Mouse (Mus musculus): Measurements from ENCODE around the gene Zbed3. TPM values are rescaled to one million over a fixed set of nuclear protein-coding genes. Genes with fewer than 3 reads are reported as not detected.

The Zbed3 gene
- polyA plus RNA-seq, 1 experiment from 2014 or later: 4.9 TPM

DNA sequence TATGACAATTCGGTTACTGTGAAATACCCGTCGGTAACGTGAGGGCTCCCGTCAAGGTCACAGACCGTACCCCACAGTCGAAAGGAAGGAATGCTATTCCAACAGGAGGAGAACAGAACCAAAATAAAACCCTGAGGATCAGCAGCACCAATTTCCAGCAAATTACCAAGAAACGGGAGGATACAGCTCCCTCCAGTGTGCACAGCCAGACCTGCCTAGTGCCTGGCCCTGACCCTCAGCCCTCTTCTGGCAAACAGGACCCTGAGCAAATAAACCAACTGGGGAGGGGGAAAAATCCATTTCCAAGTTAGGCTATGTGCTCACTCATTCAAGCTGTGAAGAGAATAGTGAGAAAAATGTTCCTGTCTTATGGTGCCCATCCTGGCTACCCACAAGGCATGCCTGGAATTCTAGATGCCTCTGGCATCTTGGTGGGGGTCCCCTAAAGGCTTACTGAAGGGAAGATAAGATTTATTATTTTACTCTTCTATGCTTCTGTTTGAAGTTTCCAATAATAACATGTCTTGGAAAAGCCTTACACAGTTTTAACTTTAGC lies 16.2 kb upstream of the Zbed3 start:
- Histone ChIP-seq H3K4me1 (ENCODE audit: control insufficient read depth, low read depth, low read length) (no peaks in the 10 kb centered on the region), H3K27ac (ENCODE audit: low read length) (no peak overlapping the region), H3K27me3 (ENCODE audit: control insufficient read depth, insufficient read depth, low read depth, low read length) (no peaks in the 10 kb centered on the region), H3K36me3 (ENCODE audit: control insufficient read depth, insufficient read depth) (no peaks in the 10 kb centered on the region), H3K9ac (ENCODE audit: low read depth, low read length) (no peak overlapping the region), H3K4me3 (ENCODE audit: low read depth, low read length) (no peak overlapping the region), H3K4me2 (ENCODE audit: low read depth, low read length) (peak overlapping the region; percentile 31), H3K9me3 (replicated peaks; ENCODE audit: control insufficient read depth, low read length) (no peaks in the 10 kb centered on the region)
- no peak for ATAC-seq (ENCODE audit: low read depth)
- WGBS (ENCODE audit: insufficient replicate concordance): 66% methylated on average over 8 of the region's 8 CpGs

DNA sequence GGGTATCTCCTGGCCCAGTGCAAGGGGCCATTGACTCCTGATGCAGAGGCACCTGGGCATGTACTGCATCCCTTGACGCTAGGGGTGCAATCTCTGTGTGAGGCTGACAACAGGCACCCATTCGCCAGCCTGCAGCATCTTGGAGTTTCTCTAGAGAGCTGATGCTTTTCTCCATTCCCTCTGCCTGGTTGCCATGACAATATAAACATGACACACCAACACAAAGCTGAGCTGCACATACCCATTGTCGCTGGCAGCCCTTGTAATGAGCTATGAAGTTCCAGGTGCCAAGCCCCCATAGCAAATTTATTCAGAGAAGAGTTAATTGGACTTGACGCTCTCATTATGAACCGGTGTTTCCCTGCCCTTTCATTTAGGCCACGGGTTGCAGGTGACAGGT lies 11.4 kb upstream of the Zbed3 start:
- Histone ChIP-seq H3K36me3 (ENCODE audit: control insufficient read depth, insufficient read depth) (no peaks in the 10 kb centered on the region), H3K4me3 (ENCODE audit: low read depth, low read length) (no peak overlapping the region), H3K9me3 (replicated peaks; ENCODE audit: control insufficient read depth, low read length) (no peaks in the 10 kb centered on the region), H3K9ac (ENCODE audit: low read depth, low read length) (no peak overlapping the region), H3K27me3 (ENCODE audit: control insufficient read depth, insufficient read depth, low read depth, low read length) (no peaks in the 10 kb centered on the region), H3K4me1 (ENCODE audit: control insufficient read depth, low read depth, low read length) (no peaks in the 10 kb centered on the region), H3K27ac (ENCODE audit: low read length) (no peak overlapping the region), H3K4me2 (ENCODE audit: low read depth, low read length) (no peak overlapping the region)
- no peak for ATAC-seq (ENCODE audit: low read depth)
- WGBS (ENCODE audit: insufficient replicate concordance): 64% methylated on average over 6 of the region's 6 CpGs

DNA sequence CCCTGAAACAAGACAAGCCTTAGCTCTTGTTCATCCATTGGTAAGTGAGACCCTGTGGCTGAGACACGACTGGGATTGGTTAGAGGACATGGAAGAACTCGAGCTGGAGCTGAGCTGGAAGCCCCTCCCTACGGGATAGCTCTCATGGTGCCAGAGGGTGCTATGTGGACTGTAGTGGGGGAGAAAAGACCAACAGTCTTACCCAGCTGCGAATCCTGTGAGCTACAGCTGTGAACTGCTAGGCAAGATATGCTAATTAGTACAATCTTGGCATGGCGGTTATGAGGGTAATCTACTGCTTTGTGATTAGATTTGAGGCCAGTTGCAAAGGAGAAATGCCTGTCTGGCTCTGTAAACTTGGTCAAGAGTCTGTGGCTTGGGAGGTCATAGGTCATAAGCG lies 4.3 kb upstream of the Zbed3 start:
- ATAC-seq (ENCODE audit: low read depth): no peak
- H3K27ac ChIP-seq (ENCODE audit: low read length): no peak overlapping the region
- no peak overlapping the region for H3K9ac ChIP-seq (ENCODE audit: low read depth, low read length)
- H3K9me3 ChIP-seq (replicated peaks; ENCODE audit: control insufficient read depth, low read length): no peaks in the 10 kb centered on the region
- no peak overlapping the region for H3K4me2 ChIP-seq (ENCODE audit: low read depth, low read length)
- 40% methylated on average over 6 of the region's 6 CpGs for WGBS (ENCODE audit: insufficient replicate concordance)
- no peaks in the 10 kb centered on the region for H3K4me1 ChIP-seq (ENCODE audit: control insufficient read depth, low read depth, low read length)
- H3K36me3 ChIP-seq (ENCODE audit: control insufficient read depth, insufficient read depth): no peaks in the 10 kb centered on the region
- peaks cover 2% of the 10 kb centered on the region; the same call in 1 of the 2 replicates for H3K27me3 ChIP-seq (ENCODE audit: control insufficient read depth, insufficient read depth, low read depth, low read length)
- H3K4me3 ChIP-seq (ENCODE audit: low read depth, low read length): no peak overlapping the region

DNA sequence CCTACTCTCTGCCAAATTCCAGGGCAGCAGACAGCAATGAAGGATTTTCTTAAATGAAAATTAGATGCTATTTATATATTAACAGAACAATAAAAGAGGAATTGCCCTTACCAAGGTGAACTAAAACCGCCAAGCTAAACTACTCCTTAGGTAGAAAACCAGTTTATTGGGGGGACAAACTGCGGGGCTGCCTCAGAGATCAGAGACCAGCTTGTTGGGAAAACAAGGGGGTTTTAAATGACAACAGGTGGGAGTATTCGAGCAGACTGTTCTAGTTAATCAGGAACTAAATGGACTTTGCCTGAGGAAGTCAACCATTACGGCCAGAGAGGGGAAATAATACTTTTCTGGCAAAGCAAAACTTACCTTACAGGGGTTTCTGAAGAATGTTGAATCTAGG lies 3.0 kb upstream of the Zbed3 start:
- Histone ChIP-seq H3K27ac (ENCODE audit: low read length) (no peak overlapping the region), H3K9me3 (replicated peaks; ENCODE audit: control insufficient read depth, low read length) (no peaks in the 10 kb centered on the region), H3K4me3 (ENCODE audit: low read depth, low read length) (no peak overlapping the region), H3K27me3 (ENCODE audit: control insufficient read depth, insufficient read depth, low read depth, low read length) (peaks cover 12% of the 10 kb centered on the region), H3K4me2 (ENCODE audit: low read depth, low read length) (no peak overlapping the region), H3K9ac (ENCODE audit: low read depth, low read length) (no peak overlapping the region), H3K36me3 (ENCODE audit: control insufficient read depth, insufficient read depth) (no peaks in the 10 kb centered on the region), H3K4me1 (ENCODE audit: control insufficient read depth, low read depth, low read length) (no peaks in the 10 kb centered on the region)
- 43% methylated on average over 4 of the region's 4 CpGs for WGBS (ENCODE audit: insufficient replicate concordance)
- no peak for ATAC-seq (ENCODE audit: low read depth)

DNA sequence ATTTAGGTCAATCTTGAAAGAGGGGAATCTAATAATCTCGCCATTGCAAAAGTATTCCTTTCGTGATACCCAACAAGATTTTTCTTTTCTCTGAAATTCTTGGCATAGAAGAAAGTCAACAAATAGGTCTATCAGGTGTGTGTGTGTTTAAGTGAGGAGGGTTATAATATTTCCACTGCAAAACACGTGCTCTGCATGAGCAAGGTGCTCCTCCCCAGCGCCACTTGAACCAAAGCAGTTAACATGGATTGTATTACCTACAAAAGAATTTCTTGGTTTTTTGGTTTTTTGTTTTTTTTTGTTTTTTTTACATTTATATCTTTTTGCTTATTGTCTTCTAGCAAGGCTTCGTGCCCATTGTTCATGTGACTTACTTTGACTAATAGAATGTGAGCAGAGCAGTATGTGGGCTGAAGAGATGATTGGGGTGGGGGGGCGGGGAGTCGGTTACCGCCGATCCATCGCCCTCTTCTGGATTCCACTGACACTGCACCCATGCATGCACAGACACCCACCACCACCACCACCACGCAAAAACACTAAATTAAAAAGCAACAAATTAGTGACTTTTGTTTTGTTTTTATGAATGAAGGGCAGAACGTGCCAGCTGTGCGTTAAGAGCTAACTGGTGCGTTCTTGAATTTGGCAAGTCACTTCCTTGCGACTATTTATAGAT lies 676 bp downstream of the Zbed3 start:
- 19% methylated on average over 15 of the region's 15 CpGs for WGBS (ENCODE audit: insufficient replicate concordance)
- H3K36me3 ChIP-seq (ENCODE audit: control insufficient read depth, insufficient read depth): no peaks in the 10 kb centered on the region
- H3K27ac ChIP-seq (ENCODE audit: low read length): no peak overlapping the region; the same call in 1 of the 2 replicates
- peak overlapping the region; percentile 67 for H3K4me3 ChIP-seq (ENCODE audit: low read depth, low read length)
- H3K4me1 ChIP-seq (ENCODE audit: control insufficient read depth, low read depth, low read length): peaks cover 11% of the 10 kb centered on the region
- H3K4me2 ChIP-seq (ENCODE audit: low read depth, low read length): peak overlapping the region; percentile 54
- no peak for ATAC-seq (ENCODE audit: low read depth)
- H3K9me3 ChIP-seq (replicated peaks; ENCODE audit: control insufficient read depth, low read length): no peaks in the 10 kb centered on the region
- peaks cover 12% of the 10 kb centered on the region for H3K27me3 ChIP-seq (ENCODE audit: control insufficient read depth, insufficient read depth, low read depth, low read length)
- 0 out of 2 replicates have a peak overlapping the region, but pooled peaks have one; percentile 8 for H3K9ac ChIP-seq (ENCODE audit: low read depth, low read length)

DNA sequence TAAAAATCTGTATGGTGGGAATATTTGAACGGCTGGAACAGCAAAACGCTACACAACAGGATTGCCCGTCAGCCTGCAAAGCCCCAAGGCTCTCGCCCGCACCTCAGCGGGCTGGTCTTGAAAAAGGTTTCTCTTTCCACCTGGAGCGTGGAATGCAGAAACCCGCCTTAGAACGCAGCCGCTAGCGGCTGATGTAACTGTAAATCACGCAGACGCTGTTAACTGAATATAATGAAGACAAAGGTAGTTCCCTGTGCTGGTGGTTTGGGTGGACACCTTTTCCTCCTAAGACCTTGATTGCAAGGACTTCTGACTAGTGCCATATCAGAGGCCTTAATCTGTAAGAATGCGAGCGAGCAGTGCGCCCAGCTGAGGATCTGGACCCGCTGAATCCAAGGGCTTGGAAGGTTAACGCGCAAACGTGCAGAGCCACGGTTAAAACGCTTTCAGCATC lies 1.2 kb downstream of the Zbed3 start:
- Histone ChIP-seq H3K27me3 (ENCODE audit: control insufficient read depth, insufficient read depth, low read depth, low read length) (peaks cover 12% of the 10 kb centered on the region), H3K36me3 (ENCODE audit: control insufficient read depth, insufficient read depth) (no peaks in the 10 kb centered on the region), H3K4me1 (ENCODE audit: control insufficient read depth, low read depth, low read length) (peaks cover 11% of the 10 kb centered on the region), H3K4me2 (ENCODE audit: low read depth, low read length) (peak overlapping the region; percentile 54), H3K4me3 (ENCODE audit: low read depth, low read length) (peak overlapping the region; percentile 67), H3K27ac (ENCODE audit: low read length) (peak overlapping the region; percentile 1; the same call in 1 of the 2 replicates), H3K9ac (ENCODE audit: low read depth, low read length) (peak overlapping the region; percentile 71; the same call in 1 of the 2 replicates), H3K9me3 (replicated peaks; ENCODE audit: control insufficient read depth, low read length) (no peaks in the 10 kb centered on the region)
- ATAC-seq (ENCODE audit: low read depth): no peak
- WGBS (ENCODE audit: insufficient replicate concordance): under 1% methylated on average over 22 of the region's 22 CpGs

DNA sequence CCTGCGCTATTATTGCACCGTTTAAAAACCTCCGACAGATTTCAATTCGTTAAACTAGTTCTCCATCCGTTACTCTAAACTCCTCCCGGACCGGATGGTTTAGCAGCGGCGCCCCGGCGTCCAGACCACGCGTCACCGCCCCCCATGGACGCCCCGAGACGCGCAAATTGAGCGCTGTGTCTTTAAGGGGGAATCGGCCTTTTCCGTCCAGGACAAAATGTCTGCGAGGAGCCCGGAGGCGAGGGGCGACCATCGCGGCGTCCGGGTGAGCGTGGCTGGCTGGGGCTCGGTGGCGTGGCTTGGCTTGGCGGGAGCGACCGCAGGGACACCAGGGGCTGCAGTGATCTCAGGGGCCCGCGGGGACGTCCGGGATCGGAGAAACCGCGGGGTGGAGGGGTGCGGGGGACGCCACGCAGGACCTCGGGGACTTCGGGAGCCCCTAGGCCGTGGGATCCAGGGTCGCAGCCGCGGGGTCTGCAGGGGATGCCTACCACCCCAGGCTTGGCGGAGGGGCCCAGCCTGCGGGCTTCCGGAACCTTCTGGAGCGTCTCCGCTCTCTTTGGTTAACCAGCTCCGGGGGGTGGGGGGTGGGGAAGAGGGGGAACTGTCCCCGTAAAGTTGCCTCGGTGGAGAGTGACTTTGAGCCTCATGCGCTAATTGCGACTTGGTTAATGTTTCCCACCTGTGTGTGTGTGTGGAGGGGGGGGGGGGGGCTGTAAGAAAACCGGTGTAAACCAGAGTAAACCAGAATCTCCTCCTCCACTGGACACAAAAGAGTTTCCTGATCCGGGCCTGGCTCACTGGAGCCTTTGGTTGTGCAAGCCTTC lies 1.9 kb downstream of the Zbed3 start:
- WGBS (ENCODE audit: insufficient replicate concordance): under 1% methylated on average over 63 of the region's 63 CpGs

DNA sequence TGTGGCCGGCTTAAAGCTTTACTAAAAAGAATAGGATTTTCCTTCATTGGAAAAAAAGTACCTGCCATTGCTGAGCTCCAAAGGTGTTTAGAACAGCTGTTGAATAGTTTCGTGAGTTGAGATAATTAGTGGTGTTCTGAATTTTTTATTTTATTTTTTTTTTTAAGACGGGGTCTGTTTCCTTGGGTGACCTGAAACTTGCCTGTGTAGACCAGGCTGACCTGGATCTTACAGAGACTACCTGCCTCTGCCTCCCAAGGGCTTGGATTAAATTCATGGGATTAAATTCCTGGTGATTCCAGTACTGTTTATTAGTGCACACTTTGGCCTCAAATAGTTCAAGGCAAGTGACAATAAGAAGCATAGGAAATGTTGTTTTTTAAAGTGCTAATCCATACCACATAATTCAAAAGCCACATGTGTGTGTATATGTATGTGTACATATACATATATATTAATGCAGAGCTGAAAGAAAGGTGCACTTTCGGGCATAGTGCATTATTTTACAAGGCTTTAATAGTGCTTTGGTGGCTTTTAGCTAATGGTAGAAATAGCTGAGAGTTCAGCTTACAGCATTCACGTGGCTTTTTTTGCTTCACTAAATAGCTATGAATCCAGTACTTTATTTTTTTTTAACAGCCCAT lies 2.6 kb downstream of the Zbed3 start:
- H3K4me2 ChIP-seq (ENCODE audit: low read depth, low read length): peak overlapping the region; percentile 54
- H3K27me3 ChIP-seq (ENCODE audit: control insufficient read depth, insufficient read depth, low read depth, low read length): peaks cover 12% of the 10 kb centered on the region
- peaks cover 11% of the 10 kb centered on the region for H3K4me1 ChIP-seq (ENCODE audit: control insufficient read depth, low read depth, low read length)
- no peaks in the 10 kb centered on the region for H3K36me3 ChIP-seq (ENCODE audit: control insufficient read depth, insufficient read depth)
- no peak overlapping the region; the same call in 1 of the 2 replicates for H3K9ac ChIP-seq (ENCODE audit: low read depth, low read length)
- H3K9me3 ChIP-seq (replicated peaks; ENCODE audit: control insufficient read depth, low read length): no peaks in the 10 kb centered on the region
- ATAC-seq (ENCODE audit: low read depth): no peak
- H3K4me3 ChIP-seq (ENCODE audit: low read depth, low read length): peak overlapping the region; percentile 67
- peak overlapping the region; percentile 87; the same call in 1 of the 2 replicates for H3K27ac ChIP-seq (ENCODE audit: low read length)
- 11% methylated on average over 5 of the region's 5 CpGs for WGBS (ENCODE audit: insufficient replicate concordance)

More for the DNA sequence above, 1.9 kb downstream of the Zbed3 start:
- Histone ChIP-seq H3K9ac (ENCODE audit: low read depth, low read length) (peak overlapping the region; percentile 71), H3K36me3 (ENCODE audit: control insufficient read depth, insufficient read depth) (no peaks in the 10 kb centered on the region), H3K27me3 (ENCODE audit: control insufficient read depth, insufficient read depth, low read depth, low read length) (peaks cover 12% of the 10 kb centered on the region), H3K4me2 (ENCODE audit: low read depth, low read length) (peak overlapping the region; percentile 54), H3K27ac (ENCODE audit: low read length) (peak overlapping the region; percentile 87), H3K9me3 (replicated peaks; ENCODE audit: control insufficient read depth, low read length) (no peaks in the 10 kb centered on the region), H3K4me3 (ENCODE audit: low read depth, low read length) (peak overlapping the region; percentile 67), H3K4me1 (ENCODE audit: control insufficient read depth, low read depth, low read length) (peaks cover 11% of the 10 kb centered on the region)
- peak; percentile 62 for ATAC-seq (ENCODE audit: low read depth)

All from liver, embryonic 16.5 days (tissue).